Mouse (Mus musculus) MEL (cell line): ENCODE measurements at regions not wholly inside any gene's neighbourhood (a gene's known extent, or its start where the extent isn't known, plus 50 kb on each side); places are given as distances from the start of the nearest gene placed in this dataset.

ENCODE experiments used
- DNase-seq: peaks from one replicate; pipeline ENCODE4 v3.0.0; 2011; ENCODE audit warnings: low read depth, low spot score
- H3K27ac ChIP-seq: 2 replicates; pipeline ENCODE4 v1.5.1; 2012; ENCODE audit warnings: low read depth, mild to moderate bottlenecking, control low read depth, low read length, moderate library complexity; ENCODE audit not compliant: control insufficient read depth
- H3K27me3 ChIP-seq, 2 experiments: fragments of 150-350 bp in 1 of 2; sonication (generic) in 1 of 2; 2 replicates each; pipeline ENCODE4 v1.6.1; 2012; ENCODE audit warnings: low read length in 2 of 2, mild to moderate bottlenecking in 2 of 2, improper control_type of control experiment in 1 of 2, moderate library complexity in 1 of 2; ENCODE audit not compliant: insufficient read depth in 2 of 2, control insufficient read depth in 1 of 2
- H3K36me3 ChIP-seq, 2 experiments: 2 replicates each; pipeline ENCODE4 v1.6.1; 2012 to 2014; ENCODE audit warnings: low read length in 2 of 2, improper control_type of control experiment in 1 of 2, inconsistent platforms in 1 of 2, mild to moderate bottlenecking in 1 of 2; ENCODE audit not compliant: insufficient read depth in 2 of 2, control insufficient read depth in 1 of 2
- H3K4me1 ChIP-seq, 2 experiments: fragments of 150-350 bp in 1 of 2; sonication (generic) in 1 of 2; 2 replicates each; pipeline ENCODE4 v1.6.1; 2012; ENCODE audit warnings: low read length in 2 of 2, improper control_type of control experiment in 1 of 2, mild to moderate bottlenecking in 1 of 2; ENCODE audit not compliant: insufficient read depth in 2 of 2, control insufficient read depth in 1 of 2
- H3K4me3 ChIP-seq, 2 experiments: fragments of 150-350 bp in 1 of 2; sonication (generic) in 1 of 2; 2 replicates each; pipeline ENCODE4 v1.5.1; 2012; ENCODE audit warnings: low read depth in 2 of 2, low read length in 2 of 2, mild to moderate bottlenecking in 2 of 2, moderate library complexity in 2 of 2, control low read depth in 1 of 2, improper control_type of control experiment in 1 of 2; ENCODE audit not compliant: control insufficient read depth in 1 of 2, insufficient read depth in 1 of 2
- H3K79me2 ChIP-seq: 2 replicates; pipeline ENCODE4 v1.6.1; 2012; ENCODE audit warnings: mild to moderate bottlenecking, low read length, moderate library complexity; ENCODE audit not compliant: control insufficient read depth, poor library complexity, insufficient read depth
- H3K9ac ChIP-seq: 2 replicates; pipeline ENCODE4 v1.6.1; 2012; ENCODE audit warnings: low read depth, mild to moderate bottlenecking, control low read depth, low read length, moderate library complexity; ENCODE audit not compliant: control insufficient read depth, poor library complexity, severe bottlenecking
- H3K9me3 ChIP-seq: fragments of 150-350 bp; sonication (generic); replicated peaks from 2 replicates; pipeline ENCODE4 v1.6.1; 2012; ENCODE audit warnings: mild to moderate bottlenecking, low read length, improper control_type of control experiment, moderate library complexity; ENCODE audit not compliant: insufficient read depth
- BHLHE40 ChIP-seq: IDR thresholded peaks from 2 replicates; pipeline ENCODE4 v1.6.1; 2012; ENCODE audit warnings: low read depth, mild to moderate bottlenecking, inconsistent platforms, low read length, improper control_type of control experiment, borderline replicate concordance
- CHD2 ChIP-seq: IDR thresholded peaks from 2 replicates; pipeline ENCODE4 v1.6.1; 2011; ENCODE audit warnings: low read length, improper control_type of control experiment
- CTCF ChIP-seq, 3 experiments: IDR thresholded peaks in 2 of 3; conservative IDR thresholded peaks in 1 of 3; 2 replicates each; pipeline ENCODE4 v1.5.1; 2011 to 2012; ENCODE audit warnings: low read length in 3 of 3, low read depth in 2 of 3, mild to moderate bottlenecking in 2 of 3, improper control_type of control experiment in 1 of 3, inconsistent platforms in 1 of 3, mixed read lengths in 1 of 3, moderate library complexity in 1 of 3; ENCODE audit not compliant: control insufficient read depth in 1 of 3, insufficient read depth in 1 of 3, poor library complexity in 1 of 3, severe bottlenecking in 1 of 3
- ETS1 ChIP-seq: IDR thresholded peaks from 2 replicates; pipeline ENCODE4 v1.6.1; 2012; ENCODE audit warnings: low read depth, mild to moderate bottlenecking, inconsistent platforms, low read length, improper control_type of control experiment, moderate library complexity
- GABPA ChIP-seq: IDR thresholded peaks from 2 replicates; pipeline ENCODE4 v1.6.1; 2012; ENCODE audit warnings: low read depth, mild to moderate bottlenecking, inconsistent platforms, low read length, improper control_type of control experiment, moderate library complexity
- KAT2A ChIP-seq: conservative IDR thresholded peaks from 2 replicates; pipeline ENCODE4 v1.6.1; 2012; ENCODE audit warnings: low read depth, low read length, improper control_type of control experiment, inconsistent platforms
- MAX ChIP-seq: IDR thresholded peaks from 2 replicates; pipeline ENCODE4 v1.6.1; 2011; ENCODE audit warnings: low read length, improper control_type of control experiment
- MAZ ChIP-seq: IDR thresholded peaks from 2 replicates; pipeline ENCODE4 v1.6.1; 2012; ENCODE audit warnings: low read depth, mild to moderate bottlenecking, inconsistent platforms, low read length, improper control_type of control experiment
- MXI1 ChIP-seq: IDR thresholded peaks from 2 replicates; pipeline ENCODE4 v1.6.1; 2011; ENCODE audit warnings: mild to moderate bottlenecking, low read depth, low read length, improper control_type of control experiment
- MYC ChIP-seq: IDR thresholded peaks from 2 replicates; pipeline ENCODE4 v1.6.1; 2011; ENCODE audit warnings: low read depth, mild to moderate bottlenecking, low read length, improper control_type of control experiment, moderate library complexity
- POLR2A ChIP-seq, 2 experiments: IDR thresholded peaks; 2 replicates each; pipeline ENCODE4 v1.6.1; 2011 to 2012; ENCODE audit warnings: low read length in 2 of 2, mild to moderate bottlenecking in 2 of 2, control low read depth in 1 of 2, improper control_type of control experiment in 1 of 2, low read depth in 1 of 2, moderate library complexity in 1 of 2; ENCODE audit not compliant: control insufficient read depth in 1 of 2, insufficient read depth in 1 of 2, poor library complexity in 1 of 2
- POLR2AphosphoS2 ChIP-seq: IDR thresholded peaks from 2 replicates; pipeline ENCODE4 v1.6.1; 2011; ENCODE audit warnings: low read length, improper control_type of control experiment
- TAL1 ChIP-seq: IDR thresholded peaks from 2 replicates; pipeline ENCODE4 v1.6.1; 2012; ENCODE audit warnings: mild to moderate bottlenecking, inconsistent platforms, low read length, moderate library complexity, mixed read lengths
- TBP ChIP-seq: IDR thresholded peaks from 2 replicates; pipeline ENCODE4 v1.8.0; 2011; ENCODE audit warnings: low read depth, low read length, improper control_type of control experiment
- USF1 ChIP-seq: IDR thresholded peaks from 2 replicates; pipeline ENCODE4 v1.6.1; 2014; ENCODE audit warnings: low read depth, mild to moderate bottlenecking, inconsistent platforms, low read length, improper control_type of control experiment, moderate library complexity
- ZC3H11A ChIP-seq: IDR thresholded peaks from 2 replicates; pipeline ENCODE4 v1.6.1; 2012; ENCODE audit warnings: low read depth, mild to moderate bottlenecking, inconsistent platforms, low read length, improper control_type of control experiment

- TF ChIP-seq USF1: no peak
- no peak for TF ChIP-seq GABPA
- no peak for TF ChIP-seq POLR2AphosphoS2
- no peak for TF ChIP-seq MXI1
- no peak for TF ChIP-seq TBP
- no peak for TF ChIP-seq ETS1
- TF ChIP-seq MYC: no peak
- no peak for TF ChIP-seq KAT2A
- no peak for TF ChIP-seq TAL1
- TF ChIP-seq CTCF (IDR thresholded peaks at IDR 0.05 in 2 of 3, conservative IDR thresholded peaks at IDR 0.05 in 1 of 3; ENCODE audit: control insufficient read depth in 1 of 3, insufficient read depth in 1 of 3, low read depth in 2 of 3, low read length in 3 of 3, poor library complexity in 1 of 3, severe bottlenecking in 1 of 3): no peak
- no peak for TF ChIP-seq BHLHE40
- TF ChIP-seq ZC3H11A: no peak
- no peak for TF ChIP-seq MAX
- TF ChIP-seq CHD2: no peak
- no peak for TF ChIP-seq POLR2A (IDR thresholded peaks at IDR 0.05; ENCODE audit: control insufficient read depth in 1 of 2, insufficient read depth in 1 of 2, low read depth in 1 of 2, low read length in 2 of 2, poor library complexity in 1 of 2)
- H3K27me3 ChIP-seq: no peaks in the 10 kb centered on the region; a peak in 1 of 4 replicates
- H3K9me3 ChIP-seq: no peaks in the 10 kb centered on the region
- DNase-seq: no peak
- no peak overlapping the region for H3K27ac ChIP-seq
- H3K4me1 ChIP-seq: no peaks in the 10 kb centered on the region
- H3K4me3 ChIP-seq: no peak overlapping the region
- no peak overlapping the region for H3K9ac ChIP-seq
- H3K36me3 ChIP-seq: no peaks in the 10 kb centered on the region
- no peaks in the 10 kb centered on the region for H3K79me2 ChIP-seq
Observed at GRCm38 (mm10) chr7:111370421-111370887, 287.6 kb upstream of the Eif4g2 start.

- no peaks in the 10 kb centered on the region for H3K4me1 ChIP-seq
- no peak overlapping the region for H3K4me3 ChIP-seq
- no peaks in the 10 kb centered on the region for H3K36me3 ChIP-seq
- no peak overlapping the region for H3K27ac ChIP-seq
- TF ChIP-seq CTCF (IDR thresholded peaks at IDR 0.05 in 2 of 3, conservative IDR thresholded peaks at IDR 0.05 in 1 of 3; ENCODE audit: control insufficient read depth in 1 of 3, insufficient read depth in 1 of 3, low read depth in 2 of 3, low read length in 3 of 3, poor library complexity in 1 of 3, severe bottlenecking in 1 of 3) (no peak), MAZ (no peak)
- TF ChIP-seq, all 39 proteins: peak for 0
- Histone ChIP-seq H3K9me3 (no peaks in the 10 kb centered on the region), H3K27me3 (no peaks in the 10 kb centered on the region; a peak in 1 of 4 replicates), H3K9ac (no peak overlapping the region), H3K79me2 (no peaks in the 10 kb centered on the region)
- no peak for DNase-seq
Observed at GRCm38 (mm10) chr7:111368296-111369004, 285.6 kb upstream of the Eif4g2 start.
